Mouse (Mus musculus) brain, embryonic 14.5 days (tissue): Measurements from ENCODE around the gene Gm30083.

Experiments used
- CTCF ChIP-seq: fragments of 200-500 bp; IDR thresholded peaks from 2 replicates; pipeline ENCODE4 v1.5.1; 2012; ENCODE audit warnings: inconsistent platforms, mild to moderate bottlenecking, moderate library complexity, borderline replicate concordance; ENCODE audit not compliant: insufficient read depth, insufficient read length; ENCODE audit errors: extremely low read depth
- POLR2A ChIP-seq: fragments of 200-500 bp; IDR thresholded peaks from 2 replicates; pipeline ENCODE4 v1.6.1; 2012; ENCODE audit warnings: mild to moderate bottlenecking, inconsistent platforms, borderline replicate concordance; ENCODE audit not compliant: poor library complexity, insufficient read depth, insufficient read length, severe bottlenecking; ENCODE audit errors: extremely low read depth

DNA sequence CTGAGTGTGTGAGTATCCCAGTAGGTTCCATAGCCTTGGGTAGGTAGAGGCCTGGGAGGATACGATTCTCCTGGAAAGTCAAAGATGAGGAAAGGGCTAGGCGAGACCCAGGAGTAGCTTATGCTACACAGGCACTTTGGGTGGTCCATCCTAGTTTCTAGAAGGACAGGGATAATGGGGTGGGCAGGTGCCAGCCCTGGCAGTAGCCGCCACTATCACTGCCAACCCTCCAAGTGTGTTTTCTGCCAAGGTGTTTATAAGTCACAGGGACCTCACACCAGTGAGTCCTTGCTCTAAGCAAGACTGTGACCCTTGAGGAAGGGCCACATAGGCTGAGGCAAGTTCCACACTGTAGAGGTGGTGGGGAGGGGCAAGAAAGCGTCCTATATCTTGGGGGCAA is 26.3 kb upstream of the Gm30083 start:
- TF ChIP-seq POLR2A (no peak), CTCF (no peak)
